Mouse (Mus musculus): ENCODE results near the gene Nrxn1.
"Not testable (repeated sequence)": the region's sequence is repeated elsewhere in the genome, so short reads cannot be mapped to it uniquely, and the experiment has no call there.

Nrxn1 gene

GRCm38 (mm10) chr17:90583196-90583595, 509.7 kb downstream of the Nrxn1 start:
- in situ Hi-C loops (cut with MboI) = no loop called here

- in situ Hi-C loops (cut with MboI) = no loop called here
These were observed 523.0 kb downstream of the Nrxn1 start for GRCm38 (mm10) chr17:90569877-90570276.

- in situ Hi-C loops (cut with MboI) = no loop called here
These were observed 527.7 kb downstream of the Nrxn1 start for GRCm38 (mm10) chr17:90565186-90565585.

GRCm38 (mm10) chr17:90556376-90556775, 536.5 kb downstream of the Nrxn1 start:
- in situ Hi-C loops (cut with MboI) = no loop called here

GRCm38 (mm10) chr17:90550415-90550814, 542.5 kb downstream of the Nrxn1 start:
- in situ Hi-C loops (cut with MboI) = no loop called here

- in situ Hi-C loops (cut with MboI) = no loop called here
These were observed 546.1 kb downstream of the Nrxn1 start for GRCm38 (mm10) chr17:90546806-90547205.

GRCm38 (mm10) chr17:90544639-90545259, 548.1 kb downstream of the Nrxn1 start:
- in situ Hi-C loops (cut with MboI) = no loop called here

GRCm38 (mm10) chr17:90543986-90544638, 548.8 kb downstream of the Nrxn1 start:
- in situ Hi-C loops (cut with MboI) = no loop called here

- in situ Hi-C loops (cut with MboI) = no loop called here
These were observed 561.4 kb downstream of the Nrxn1 start for GRCm38 (mm10) chr17:90531443-90531842.

GRCm38 (mm10) chr17:90506026-90506425, 586.8 kb downstream of the Nrxn1 start:
- in situ Hi-C loops (cut with MboI) = no loop called here

GRCm38 (mm10) chr17:90503999-90504398, 588.9 kb downstream of the Nrxn1 start:
- in situ Hi-C loops (cut with MboI) = not testable (repeated sequence)

GRCm38 (mm10) chr17:90501023-90501675, 591.7 kb downstream of the Nrxn1 start:
- in situ Hi-C loops (cut with MboI) = no loop called here

- in situ Hi-C loops (cut with MboI) = loop anchor here (25.0 kb wide), 1 partner anchor 1817 kb away; the partner anchor contains the start of gene Gtf2a1l
These were observed 613.2 kb downstream of the Nrxn1 start for GRCm38 (mm10) chr17:90479531-90480250.

- in situ Hi-C loops (cut with MboI) = no loop called here
These were observed 636.1 kb downstream of the Nrxn1 start for GRCm38 (mm10) chr17:90456748-90457147.

GRCm38 (mm10) chr17:90455904-90456303, 637.0 kb downstream of the Nrxn1 start:
- in situ Hi-C loops (cut with MboI) = no loop called here

- in situ Hi-C loops (cut with MboI) = no loop called here
These were observed 637.5 kb downstream of the Nrxn1 start for GRCm38 (mm10) chr17:90455409-90455775.

GRCm38 (mm10) chr17:90454738-90455408, 638.0 kb downstream of the Nrxn1 start:
- in situ Hi-C loops (cut with MboI) = no loop called here

GRCm38 (mm10) chr17:90454356-90454737, 638.5 kb downstream of the Nrxn1 start:
- in situ Hi-C loops (cut with MboI) = no loop called here

- in situ Hi-C loops (cut with MboI) = no loop called here
These were observed 639.6 kb downstream of the Nrxn1 start for GRCm38 (mm10) chr17:90453280-90453679.

GRCm38 (mm10) chr17:90452770-90453169, 640.1 kb downstream of the Nrxn1 start:
- in situ Hi-C loops (cut with MboI) = no loop called here

- in situ Hi-C loops (cut with MboI) = no loop called here
These were observed 641.5 kb downstream of the Nrxn1 start for GRCm38 (mm10) chr17:90451384-90451783.

- in situ Hi-C loops (cut with MboI) = no loop called here
These were observed 649.8 kb downstream of the Nrxn1 start for GRCm38 (mm10) chr17:90443067-90443466.

Data from mature B cell (primary cell).